Mouse (Mus musculus) midbrain, postnatal 0 days (tissue): Measurements from ENCODE around the gene Larp4. TPM values are rescaled to one million over a fixed set of nuclear protein-coding genes. Genes with fewer than 3 reads are reported as not detected.

ENCODE experiments used
- ATAC-seq: fragments of 200-750 bp; cut with Nextera tagmentation; 2 replicates; pipeline ENCODE4 v1.8.0; 2017; ENCODE audit warnings: moderate number of reproducible peaks, mild to moderate bottlenecking, moderate TSS enrichment, moderate library complexity; ENCODE audit not compliant: low FRiP score
- DNase-seq: peaks from one replicate; pipeline ENCODE4 v3.0.0-alpha.2; 2015; ENCODE audit warnings: low spot score
- H3K27ac ChIP-seq: fragments of 300-500 bp; sonication (generic); 2 replicates; pipeline ENCODE4 v1.5.1; 2014; ENCODE audit warnings: low read depth, mild to moderate bottlenecking, low read length, mixed read lengths
- H3K27me3 ChIP-seq: fragments of 300-500 bp; sonication (generic); 2 replicates; pipeline ENCODE4 v1.6.1; 2014; ENCODE audit warnings: low read length, control low read depth, mixed read lengths; ENCODE audit not compliant: insufficient read depth
- H3K36me3 ChIP-seq: fragments of 300-500 bp; sonication (generic); 2 replicates; pipeline ENCODE4 v1.6.1; 2014; ENCODE audit warnings: low read length, control low read depth, mixed read lengths; ENCODE audit not compliant: insufficient read depth
- H3K4me1 ChIP-seq: fragments of 300-500 bp; sonication (generic); 2 replicates; pipeline ENCODE4 v1.6.1; 2014; ENCODE audit warnings: mild to moderate bottlenecking, control low read depth, antibody characterized with exemption, low read length, mixed read lengths; ENCODE audit not compliant: insufficient read depth
- H3K4me2 ChIP-seq: fragments of 300-500 bp; sonication (generic); 2 replicates; pipeline ENCODE4 v1.6.1; 2014; ENCODE audit warnings: low read depth, mild to moderate bottlenecking, low read length, mixed read lengths; ENCODE audit not compliant: poor library complexity, severe bottlenecking
- H3K4me3 ChIP-seq: fragments of 300-500 bp; sonication (generic); 2 replicates; pipeline ENCODE4 v1.5.1; 2014; ENCODE audit warnings: low read depth, mild to moderate bottlenecking, low read length, moderate library complexity
- H3K9ac ChIP-seq: fragments of 300-500 bp; sonication (generic); replicated peaks from 2 replicates; pipeline ENCODE4 v1.6.1; 2014; ENCODE audit warnings: mild to moderate bottlenecking, low read length, moderate library complexity, mixed read lengths; ENCODE audit not compliant: poor library complexity, severe bottlenecking
- H3K9me3 ChIP-seq: fragments of 300-500 bp; sonication (generic); 2 replicates; pipeline ENCODE4 v1.6.1; 2016; ENCODE audit warnings: low read length, control low read depth
- CTCF ChIP-seq: IDR thresholded peaks from 2 replicates; pipeline ENCODE4 v1.5.1; 2016; ENCODE audit warnings: antibody characterized with exemption, mild to moderate bottlenecking
- WGBS: fragments of 180-500 bp; shearing (Covaris S2); extraction: QIAGEN DNeasy Blood & Tissue Kit; methylation state at CpG from one replicate; pipeline ENCODE4 v1.1.7; 2014; 5-methylcytosine and 5-hydroxymethylcytosine counted together
- polyA plus RNA-seq: library from polyadenylated mRNA; unstranded; fragments of >200 nt; fragmentation: Nextera tagmentation; extraction: Ambion mirVana; gene quantifications from 2 replicates; pipeline ENCODE4 v1.2.1, GENCODE M21; 2015
- total RNA-seq: library from RNA; depleted of rRNA; stranded (reverse); fragments of >200 nt; gene quantifications from 2 replicates; pipeline ENCODE4 v1.2.3, GENCODE M21; 2014

The Larp4 gene
- total and polyA plus RNA-seq, 2 experiments from 2014 or later: 19.6 to 73.5 TPM

DNA sequence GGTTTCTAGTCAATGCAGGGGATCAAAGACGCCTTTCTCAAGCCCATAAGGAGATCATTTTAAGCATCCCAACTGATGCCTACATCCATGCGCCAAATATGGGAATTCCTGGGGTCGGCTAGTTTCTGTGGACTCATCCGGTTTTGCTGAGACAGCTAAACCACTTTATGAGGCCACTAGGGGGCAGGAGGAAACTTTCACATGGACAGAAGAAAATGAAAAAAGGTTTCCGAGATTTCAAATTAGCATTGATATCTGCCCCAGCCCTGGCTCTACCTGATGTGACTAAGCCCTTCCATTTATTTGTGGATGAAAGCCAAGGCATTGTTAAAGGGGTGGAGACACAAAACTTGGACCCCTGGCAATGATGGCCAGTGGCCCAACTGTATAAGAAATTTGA lies 53.1 kb downstream of the Larp4 start:
- no peaks in the 10 kb centered on the region for H3K4me1 ChIP-seq
- no peaks in the 10 kb centered on the region for H3K27me3 ChIP-seq
- H3K9me3 ChIP-seq: no peaks in the 10 kb centered on the region
- H3K9ac ChIP-seq: no peak overlapping the region
- H3K4me3 ChIP-seq: no peak overlapping the region
- H3K4me2 ChIP-seq: no peak overlapping the region
- 20% methylated on average over 5 of the region's 5 CpGs for WGBS
- ATAC-seq (no peak), DNase-seq (peak; percentile 67)
- no peaks in the 10 kb centered on the region for H3K36me3 ChIP-seq
- H3K27ac ChIP-seq: no peak overlapping the region
- TF ChIP-seq CTCF: peak; percentile 85

DNA sequence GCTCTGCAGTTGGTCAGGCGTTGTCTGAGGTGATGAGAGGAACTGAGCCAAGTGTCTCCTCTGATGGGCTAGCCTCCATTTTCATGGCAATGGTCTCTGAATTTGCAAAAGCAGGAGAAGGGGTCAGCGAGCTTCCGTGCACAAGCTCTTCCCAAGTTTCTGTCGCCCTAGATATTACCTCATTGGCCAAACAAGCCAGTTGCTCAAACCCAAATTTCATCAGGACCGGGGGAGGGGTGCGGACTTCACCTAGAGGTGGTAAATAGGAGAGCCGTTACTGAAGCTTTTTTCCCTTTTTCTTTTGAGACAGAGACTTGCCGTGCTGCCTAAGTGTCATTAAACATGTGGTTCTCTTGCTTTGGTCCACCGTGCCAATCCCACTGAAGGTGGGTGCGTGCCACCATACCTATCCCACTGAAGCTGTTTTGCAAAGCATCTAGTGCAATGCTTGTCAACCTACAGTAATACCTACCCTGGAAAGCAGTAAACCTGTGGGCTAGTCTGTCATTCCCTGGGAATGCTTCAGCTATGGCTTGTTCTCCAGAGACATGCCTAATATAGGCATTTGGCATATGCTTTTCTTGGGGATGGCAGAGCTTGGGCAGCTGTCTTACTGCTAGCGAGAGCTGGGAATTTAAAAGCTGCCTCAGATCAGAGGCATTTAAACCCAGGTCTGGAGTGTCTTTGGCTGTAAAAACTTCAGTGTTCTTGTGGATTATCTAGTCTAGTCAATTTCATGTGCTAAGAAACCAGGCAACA lies 55.4 kb downstream of the Larp4 start:
- TF ChIP-seq CTCF: no peak
- no peak overlapping the region for H3K9ac ChIP-seq
- DNase-seq: no peak

DNA sequence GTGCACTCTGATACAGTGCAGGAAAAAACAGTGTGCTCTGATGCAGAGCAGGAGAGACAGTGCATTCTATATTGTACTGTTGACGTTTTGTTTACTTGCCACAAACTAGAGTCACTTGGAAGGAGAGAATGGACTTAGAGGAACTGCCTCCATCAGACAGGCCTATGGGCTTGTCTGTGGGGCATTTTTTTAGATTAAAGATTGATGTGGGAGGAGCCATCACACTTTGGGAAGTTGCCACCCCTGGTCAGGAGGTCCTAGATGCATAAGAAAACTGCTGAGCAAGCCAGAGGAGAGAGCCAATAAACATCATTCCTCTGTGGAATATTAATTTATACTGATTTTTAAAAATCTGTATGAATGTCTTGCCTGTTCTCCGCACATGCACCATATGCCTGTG lies 58.3 kb downstream of the Larp4 start:
- no peaks in the 10 kb centered on the region for H3K9me3 ChIP-seq
- no peak overlapping the region for H3K9ac ChIP-seq
- H3K27ac ChIP-seq: no peak overlapping the region
- TF ChIP-seq CTCF: no peak
- 82% methylated on average over 2 of the region's 2 CpGs for WGBS
- H3K4me1 ChIP-seq: no peaks in the 10 kb centered on the region
- H3K4me3 ChIP-seq: no peak overlapping the region
- no peaks in the 10 kb centered on the region for H3K27me3 ChIP-seq
- no peak overlapping the region for H3K4me2 ChIP-seq
- no peak for ATAC-seq
- H3K36me3 ChIP-seq: no peaks in the 10 kb centered on the region
- no peak for DNase-seq

More for the DNA sequence above, 55.4 kb downstream of the Larp4 start:
- Histone ChIP-seq H3K4me1 (no peaks in the 10 kb centered on the region), H3K27ac (no peak overlapping the region), H3K36me3 (no peaks in the 10 kb centered on the region), H3K9me3 (no peaks in the 10 kb centered on the region), H3K4me2 (no peak overlapping the region), H3K27me3 (no peaks in the 10 kb centered on the region), H3K4me3 (no peak overlapping the region)
- 79% methylated on average over 11 of the region's 11 CpGs for WGBS
- ATAC-seq: no peak

DNA sequence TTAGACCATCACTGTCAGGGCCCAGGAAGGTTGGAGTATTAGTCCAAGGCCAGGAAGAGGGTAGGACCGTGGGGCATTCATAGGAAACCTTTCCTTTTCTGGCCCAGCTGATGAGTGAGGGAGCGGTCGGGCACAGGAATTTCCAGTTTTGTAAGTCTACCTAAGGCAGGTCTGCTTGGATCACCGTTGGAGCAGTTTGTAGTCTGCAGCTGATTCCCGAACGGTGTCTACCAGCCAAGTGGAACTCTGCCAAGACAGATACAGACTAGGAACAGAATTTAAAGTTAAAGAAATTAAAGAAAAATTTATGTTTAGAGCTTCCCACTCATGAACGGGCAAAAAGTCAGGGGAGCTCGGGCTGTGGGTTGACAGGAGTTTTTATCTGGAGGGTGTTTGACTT lies 59.6 kb downstream of the Larp4 start:
- no peak overlapping the region for H3K4me3 ChIP-seq
- no peaks in the 10 kb centered on the region for H3K9me3 ChIP-seq
- DNase-seq: no peak
- H3K36me3 ChIP-seq: no peaks in the 10 kb centered on the region
- H3K4me2 ChIP-seq: no peak overlapping the region
- WGBS: 86% methylated on average over 8 of the region's 8 CpGs
- H3K27me3 ChIP-seq: no peaks in the 10 kb centered on the region
- H3K9ac ChIP-seq: no peak overlapping the region
- H3K27ac ChIP-seq: no peak overlapping the region
- H3K4me1 ChIP-seq: no peaks in the 10 kb centered on the region
- TF ChIP-seq CTCF: no peak
- ATAC-seq: no peak

DNA sequence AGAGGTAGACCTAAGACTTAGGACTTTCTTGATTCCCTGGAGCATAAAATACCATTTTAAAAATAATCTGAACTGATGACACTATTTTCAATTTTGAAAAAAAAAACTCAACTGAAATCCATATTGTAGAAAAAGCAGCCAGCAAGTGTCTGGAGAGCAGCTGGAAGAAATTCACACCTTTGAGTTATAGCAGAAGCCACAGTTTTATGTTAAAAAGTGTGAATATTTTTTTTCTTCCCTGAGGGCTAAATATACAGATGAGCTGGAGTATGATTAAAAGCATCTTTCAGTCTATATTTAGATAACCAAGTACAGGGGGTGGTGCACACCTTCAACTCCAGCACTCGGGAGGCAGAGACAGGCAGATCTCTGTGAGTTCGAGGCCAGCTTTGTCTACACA lies 60.0 kb downstream of the Larp4 start:
- TF ChIP-seq CTCF: no peak
- ATAC-seq (no peak), DNase-seq (no peak)
- Histone ChIP-seq H3K9me3 (no peaks in the 10 kb centered on the region), H3K27ac (no peak overlapping the region), H3K9ac (no peak overlapping the region), H3K27me3 (no peaks in the 10 kb centered on the region), H3K36me3 (no peaks in the 10 kb centered on the region), H3K4me2 (no peak overlapping the region), H3K4me1 (no peaks in the 10 kb centered on the region), H3K4me3 (no peak overlapping the region)
- WGBS: 92% methylated on average over 2 of the region's 2 CpGs

DNA sequence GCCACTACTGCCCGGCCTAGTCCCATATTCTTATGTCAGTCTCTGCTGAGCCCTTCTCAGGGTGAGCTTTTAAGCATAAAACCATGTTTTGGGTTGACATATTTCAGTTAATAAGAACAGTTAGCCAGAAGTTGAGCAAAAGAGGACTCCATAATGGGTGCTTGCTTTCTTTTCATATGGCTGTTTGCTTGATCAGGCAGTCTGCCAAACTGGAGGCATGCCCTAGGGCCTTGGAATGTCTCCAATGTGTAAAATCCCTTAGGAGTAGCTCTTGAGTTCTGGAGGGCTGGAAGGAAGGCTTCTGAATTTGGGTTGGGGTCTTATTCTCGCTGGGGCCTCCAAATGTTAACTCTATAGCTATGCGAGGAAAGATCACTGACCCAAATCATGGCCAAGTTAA lies 62.7 kb downstream of the Larp4 start:
- no peak overlapping the region for H3K9ac ChIP-seq
- H3K27me3 ChIP-seq: no peaks in the 10 kb centered on the region; the same call in 1 of the 2 replicates
- H3K4me2 ChIP-seq: no peak overlapping the region
- TF ChIP-seq CTCF: no peak
- no peaks in the 10 kb centered on the region for H3K9me3 ChIP-seq
- no peaks in the 10 kb centered on the region for H3K4me1 ChIP-seq
- 90% methylated on average over 3 of the region's 3 CpGs for WGBS
- H3K27ac ChIP-seq: no peak overlapping the region
- no peak for DNase-seq
- no peak for ATAC-seq
- no peak overlapping the region for H3K4me3 ChIP-seq
- no peaks in the 10 kb centered on the region for H3K36me3 ChIP-seq
